Mouse (Mus musculus): ENCODE data around the gene Otoa.

- TF ChIP-seq CTCF (IDR thresholded peaks at IDR 0.05; ENCODE audit: low read depth), result no peak
- TF ChIP-seq EP300 (IDR thresholded peaks at IDR 0.05; ENCODE audit: low read depth), result no peak
These were observed 38.4 kb upstream of the Otoa start for GRCm38 (mm10) chr7:121043004-121043403.
